Mouse (Mus musculus) urinary bladder, postnatal 4 days (tissue): ENCODE results near the gene Frg2f1.
"Not testable (repeated sequence)": the region's sequence is repeated elsewhere in the genome, so short reads cannot be mapped to it uniquely, and the experiment has no call there.

Experiments used
- DNase-seq, 2 experiments: peaks; one replicate each; pipeline ENCODE4 v3.0.0; 2021 to 2022; ENCODE audit warnings: low spot score in 2 of 2

The Frg2f1 gene

DNA sequence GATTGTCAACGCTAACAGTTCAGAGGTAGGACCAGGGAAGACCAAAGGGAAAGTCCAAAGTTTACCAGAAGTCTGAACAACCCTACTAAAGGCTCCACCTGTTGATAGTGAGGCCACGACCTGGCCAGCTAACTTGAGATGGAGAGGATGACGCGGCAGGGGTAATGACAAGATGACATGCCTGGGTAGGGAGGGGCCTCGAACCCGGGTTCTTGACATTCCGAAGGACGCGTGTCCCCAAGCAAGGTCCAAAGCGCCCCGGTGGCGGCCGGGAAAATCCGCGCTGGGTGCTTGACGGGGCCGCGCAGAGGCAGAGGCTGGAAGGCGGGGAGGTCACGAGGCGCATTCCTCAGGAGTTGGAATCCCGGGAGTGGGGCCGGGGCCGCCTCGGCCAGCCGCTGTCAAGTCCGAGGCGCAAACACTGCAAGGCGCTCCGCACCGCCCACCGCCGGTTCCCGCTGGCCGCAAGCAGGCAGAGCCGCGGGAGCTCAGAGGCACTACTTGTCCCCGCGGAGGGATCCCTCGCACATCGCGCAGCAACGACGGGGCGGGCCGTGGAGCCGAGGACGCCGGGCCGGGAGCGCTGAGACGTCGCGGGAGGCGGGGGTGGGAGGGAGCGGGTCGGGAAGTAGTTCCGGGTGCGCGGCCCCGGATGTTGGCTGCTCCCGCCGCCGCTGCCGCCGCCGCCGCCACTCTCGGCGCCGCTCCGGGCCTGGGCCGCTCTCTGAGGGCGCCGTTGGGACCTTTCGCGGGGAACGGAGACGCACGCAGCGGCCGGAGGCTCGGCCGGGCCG is at the start of gene Frg2f1:
Gene Frg2f1, minus strand, starts transcription at position 499 of the 794 bp plus-strand sequence.
- peak; percentile 94 to 96 for DNase-seq

DNA sequence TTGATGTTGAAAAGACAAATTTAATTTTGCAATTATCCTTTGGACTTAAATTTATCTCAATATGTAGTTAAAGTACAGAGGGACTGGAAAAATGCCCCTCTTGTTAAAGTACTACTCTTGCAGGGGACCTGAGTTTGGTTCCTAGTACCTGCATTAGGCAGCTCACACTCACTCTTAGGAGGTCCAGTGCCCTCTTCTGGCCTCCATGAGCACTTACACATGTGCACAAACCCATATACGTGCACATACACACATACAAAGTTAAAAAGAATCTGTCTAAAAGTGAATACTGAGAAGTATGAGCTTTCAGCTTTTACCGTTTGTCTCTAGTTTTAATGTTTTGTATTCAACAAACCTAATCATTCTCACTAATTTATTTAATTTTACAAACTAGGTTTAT is 48.7 kb upstream of the Frg2f1 start:
- no peak for DNase-seq

DNA sequence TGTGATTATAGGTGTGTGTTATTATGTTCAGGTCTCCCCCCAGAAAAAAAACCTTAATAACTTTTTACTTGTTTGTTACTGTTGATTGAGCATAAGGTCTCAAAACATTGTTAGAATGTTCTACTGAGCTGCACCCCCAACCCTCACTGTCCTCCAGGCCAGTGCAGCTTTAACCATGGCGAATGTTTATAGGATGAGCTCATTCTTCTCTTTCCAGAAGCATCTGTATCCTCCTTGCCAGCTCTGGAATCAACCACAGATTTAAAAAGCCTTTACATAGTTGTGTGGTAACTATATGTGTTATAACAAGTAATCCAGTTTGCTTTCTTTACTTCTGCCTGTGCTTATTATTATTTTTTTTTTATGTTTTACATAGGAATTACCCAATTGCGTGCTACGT is 36.1 kb upstream of the Frg2f1 start:
- DNase-seq, result no peak

DNA sequence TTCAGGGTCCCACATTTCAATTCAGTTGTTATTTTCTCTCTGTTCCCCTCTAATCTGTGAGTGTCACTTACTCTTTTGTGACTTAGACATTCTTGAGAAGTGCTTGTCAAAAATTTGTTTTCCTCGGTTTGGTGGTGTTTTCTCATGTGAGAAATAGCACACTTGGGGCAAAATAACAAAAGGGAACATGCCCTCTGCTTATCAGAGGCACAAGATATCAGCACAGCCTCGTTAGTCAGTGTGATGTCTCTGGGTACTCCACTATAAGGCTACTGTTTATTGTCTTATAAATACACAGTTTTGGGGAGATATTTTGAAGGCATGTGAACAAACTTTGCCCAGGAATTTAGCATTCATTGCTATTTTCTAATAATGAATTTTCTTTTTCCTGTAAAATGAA is 35.2 kb upstream of the Frg2f1 start:
- DNase-seq, result no peak

DNA sequence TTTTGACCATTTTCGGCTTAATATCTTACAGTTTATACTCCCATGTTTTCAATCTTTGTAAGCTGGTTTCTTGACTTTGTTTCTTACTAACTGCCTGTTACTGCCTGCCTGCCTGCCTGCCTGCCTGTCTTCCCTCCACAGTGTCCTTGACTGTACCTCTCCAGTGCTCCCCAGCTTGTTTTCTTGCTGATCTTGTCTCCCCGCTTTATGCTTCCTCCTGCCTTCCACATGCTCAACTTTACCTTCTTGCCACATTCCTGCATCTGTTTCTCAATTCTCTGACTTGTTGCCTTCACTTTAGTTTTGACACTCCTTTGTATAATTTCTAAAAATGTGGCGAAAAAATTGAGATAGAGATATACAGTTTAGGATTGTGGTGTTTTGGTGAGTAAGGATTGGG is 33.4 kb upstream of the Frg2f1 start:
- no peak for DNase-seq

DNA sequence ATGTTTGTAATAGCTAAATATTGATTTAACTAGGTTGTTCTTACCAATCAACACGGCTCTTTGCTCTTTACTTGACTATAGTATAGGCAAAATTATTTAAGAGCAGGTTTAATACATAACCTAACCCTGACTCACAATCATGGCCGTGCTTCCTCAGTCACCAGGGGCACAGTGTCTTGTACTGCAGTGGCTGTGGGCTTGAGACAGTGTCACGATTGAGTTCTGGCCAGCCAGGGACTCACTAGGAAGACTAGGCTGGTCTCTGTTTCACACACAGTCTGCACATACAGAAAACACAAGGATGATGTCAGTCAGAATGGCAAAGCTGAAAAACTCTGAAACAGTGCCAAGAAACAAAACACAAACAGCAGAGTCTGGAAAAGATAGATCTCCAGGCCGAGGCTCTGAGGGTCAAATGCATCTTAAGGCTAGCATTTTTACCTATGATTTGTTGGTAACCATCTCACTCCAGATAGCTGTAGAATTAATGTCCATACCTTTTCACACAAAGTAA is 27.1 kb upstream of the Frg2f1 start:
- no peak for DNase-seq

DNA sequence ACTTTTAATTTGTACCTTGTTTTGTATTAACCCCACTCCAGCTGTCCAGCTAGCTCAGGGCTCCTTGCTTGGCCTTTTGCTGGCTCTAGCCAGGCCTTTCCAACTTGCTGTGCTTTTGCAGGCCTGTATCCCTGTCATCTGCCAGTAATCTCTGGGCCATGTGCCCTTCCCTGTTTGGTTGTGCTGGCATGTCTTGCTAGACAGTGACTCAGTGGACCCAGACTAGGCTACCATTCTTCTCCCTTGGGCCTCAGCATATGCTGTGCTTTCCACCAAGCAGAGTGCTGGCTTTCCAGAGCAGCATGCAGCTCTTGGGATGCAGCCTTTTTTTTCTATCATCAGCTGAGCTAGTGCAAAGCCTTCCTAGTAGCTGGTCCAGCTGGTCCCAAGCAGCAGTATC is 23.8 kb upstream of the Frg2f1 start:
- no peak for DNase-seq

DNA sequence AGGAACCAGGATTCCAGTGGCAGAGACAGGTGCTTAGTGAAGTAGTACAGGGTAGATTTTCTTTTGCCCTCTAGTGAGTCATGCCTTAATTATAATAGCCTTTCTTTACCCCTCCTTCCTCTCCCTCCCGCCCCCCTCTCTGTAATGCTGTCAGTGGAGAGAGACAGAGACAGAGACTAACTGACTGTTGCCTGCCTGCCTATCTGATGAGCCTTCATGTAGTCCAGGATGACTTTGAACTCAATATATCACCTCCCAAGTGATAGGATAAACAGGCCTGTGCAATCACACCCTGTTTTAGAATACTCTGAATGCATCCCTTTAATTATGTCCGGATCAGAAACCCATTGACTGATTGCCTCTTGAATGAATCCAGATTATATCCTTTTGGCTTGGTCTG is 16.1 kb upstream of the Frg2f1 start:
- no peak for DNase-seq

DNA sequence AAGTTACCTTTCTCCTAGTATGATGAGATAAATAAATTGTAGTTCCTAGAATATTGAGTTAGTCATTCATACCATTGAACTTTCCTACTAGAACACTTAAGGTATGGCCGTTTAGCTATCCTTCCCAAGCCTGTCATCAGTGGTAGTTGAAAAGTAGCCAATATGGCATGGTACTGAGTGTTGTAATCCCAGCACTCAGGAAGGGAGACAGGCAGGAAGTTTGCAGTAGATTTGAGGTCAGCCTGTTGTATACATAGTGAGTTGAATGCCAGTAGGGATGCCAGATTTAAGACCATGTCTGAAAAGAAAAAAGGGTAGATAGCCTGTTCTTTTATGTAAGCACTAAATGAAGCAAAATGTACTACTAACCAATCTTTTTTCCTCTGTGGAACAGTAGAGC is 11.5 kb upstream of the Frg2f1 start:
- no peak for DNase-seq

DNA sequence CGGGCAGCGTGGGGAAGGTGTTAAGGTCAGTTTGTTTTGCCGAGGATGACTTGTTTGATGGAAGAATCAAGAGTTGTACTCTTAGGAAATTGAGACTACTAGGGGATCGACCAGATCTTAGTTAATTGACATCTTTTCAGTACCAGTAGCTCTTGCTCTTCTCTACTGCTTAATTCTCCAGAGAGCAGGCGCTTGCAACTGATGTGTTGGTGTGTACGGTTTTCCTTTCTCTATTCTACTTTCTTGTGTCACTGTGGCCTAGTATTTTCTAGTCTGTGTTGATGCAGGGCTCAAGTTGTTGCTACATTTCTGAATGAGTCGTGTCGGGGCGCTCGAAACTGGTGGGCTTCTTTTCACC is 1.2 kb upstream of the Frg2f1 start:
- DNase-seq, result no peak

DNA sequence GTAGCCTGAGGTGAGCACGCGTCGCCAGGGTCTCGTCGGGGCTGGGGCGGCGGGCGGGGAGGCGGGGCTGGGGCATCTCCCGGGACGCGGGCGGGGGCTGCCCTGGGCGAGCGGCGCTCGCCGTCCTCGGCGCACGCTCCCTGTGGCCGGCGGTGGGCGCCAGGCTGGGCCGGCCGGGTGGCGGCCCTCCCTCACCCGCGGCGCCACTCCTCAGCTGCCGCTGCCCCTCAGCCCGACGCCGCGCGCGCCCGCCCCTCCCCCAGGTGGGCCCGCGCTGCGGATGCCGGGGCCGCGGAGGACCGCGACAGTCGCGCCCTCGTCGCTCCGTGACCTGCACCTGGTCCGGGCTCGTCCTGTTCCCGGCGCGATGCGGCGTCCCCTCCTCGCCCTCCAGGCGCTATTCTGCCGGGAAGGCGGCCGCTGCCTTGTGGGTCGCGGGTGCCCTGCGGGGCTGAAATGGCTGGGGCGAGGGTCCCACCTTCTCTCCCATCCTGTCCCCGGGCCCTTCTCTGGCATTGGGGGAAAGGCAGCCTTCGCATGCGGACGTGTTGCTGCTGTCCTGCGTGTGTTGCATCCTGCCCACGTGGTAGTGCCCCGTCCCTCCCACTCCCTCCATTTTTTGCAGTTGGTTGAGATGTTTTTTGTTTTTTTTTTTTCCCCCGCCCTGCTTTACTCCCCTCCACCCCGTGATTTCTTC is 655 bp upstream of the Frg2f1 start:
- peak in 1 of 2 experiments; percentile 49 for DNase-seq

DNA sequence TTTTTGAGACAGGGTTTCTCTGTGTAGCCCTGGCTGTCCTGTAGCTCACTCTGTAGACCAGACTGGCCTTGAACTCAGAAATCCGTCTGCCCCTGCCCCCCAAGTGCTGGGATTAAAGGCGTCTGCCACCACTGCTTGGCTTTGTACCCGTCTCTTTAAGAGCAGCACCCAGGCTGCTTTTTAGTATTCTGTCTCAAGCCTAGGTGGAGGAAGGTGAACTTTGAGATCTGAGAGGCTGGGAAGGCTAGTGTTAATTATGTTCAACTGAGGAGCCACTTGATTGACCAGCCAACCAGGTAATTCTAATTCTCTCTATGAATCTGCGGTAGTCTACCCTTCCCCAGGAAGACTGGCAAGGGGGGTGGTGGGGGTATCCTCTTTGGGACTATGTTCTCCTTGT is 1.9 kb downstream of the Frg2f1 start:
- DNase-seq, result no peak

DNA sequence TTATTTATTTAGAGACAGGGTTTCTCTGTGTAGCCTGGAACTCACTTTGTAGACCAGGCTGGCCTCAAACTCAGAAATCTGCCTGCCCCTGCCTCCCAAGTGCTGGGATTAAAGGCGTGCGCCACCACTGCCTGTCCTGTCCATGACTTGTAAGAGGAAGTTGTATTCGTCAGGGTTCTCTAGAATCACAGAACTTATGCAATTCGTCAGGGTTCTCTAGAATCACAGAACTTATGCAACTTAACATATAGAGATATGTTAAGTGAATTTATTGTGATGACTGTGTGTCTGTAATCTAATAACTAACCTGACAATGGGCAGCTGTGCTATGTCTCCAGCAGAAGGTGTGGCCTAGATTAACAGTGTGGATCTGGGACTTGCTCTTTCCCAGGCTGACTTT is 2.7 kb downstream of the Frg2f1 start, which contains the start of gene Foxj3:
Gene Foxj3, plus strand, starts transcription at position 390 of the 400 bp plus-strand sequence.
- not testable (repeated sequence) for DNase-seq

DNA sequence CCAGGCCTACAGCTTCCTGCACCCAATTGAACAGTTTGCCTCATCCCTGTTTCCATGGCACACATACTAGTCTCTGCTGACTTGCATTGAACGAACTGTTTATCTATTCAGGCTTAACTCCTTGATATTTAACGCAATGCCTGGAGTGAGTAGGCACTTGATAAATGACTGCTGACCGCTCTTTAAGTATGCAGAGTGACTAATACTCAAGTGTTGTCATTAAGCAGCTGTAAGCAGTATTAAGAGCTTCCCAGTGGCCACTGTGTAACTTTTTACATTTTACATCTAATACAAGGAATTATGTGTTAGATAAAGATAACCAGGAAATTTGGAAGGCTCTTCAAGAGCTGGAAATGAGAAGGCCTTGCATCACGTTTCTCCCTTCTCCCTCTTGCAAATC is 4.2 kb downstream of the Frg2f1 start:
- DNase-seq, result no peak

DNA sequence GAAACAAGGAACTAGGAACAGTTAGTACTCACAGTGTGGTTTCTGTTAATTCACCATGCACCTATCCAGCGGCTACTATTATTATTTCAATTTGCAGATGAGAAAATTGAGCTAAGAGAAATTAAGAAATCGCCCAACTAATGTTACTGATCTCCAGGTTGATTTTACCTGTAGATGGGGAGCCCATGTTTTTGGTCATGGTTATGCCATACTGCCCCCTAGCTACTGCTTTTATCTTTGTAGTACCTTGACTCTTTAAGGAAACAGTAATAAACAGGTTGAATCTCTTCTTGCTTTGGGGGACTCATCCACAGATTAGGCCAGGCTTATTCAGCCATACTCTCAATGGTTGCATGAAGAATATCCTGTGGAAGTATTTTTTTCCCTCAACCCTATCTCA is 7.5 kb downstream of the Frg2f1 start:
- no peak for DNase-seq

DNA sequence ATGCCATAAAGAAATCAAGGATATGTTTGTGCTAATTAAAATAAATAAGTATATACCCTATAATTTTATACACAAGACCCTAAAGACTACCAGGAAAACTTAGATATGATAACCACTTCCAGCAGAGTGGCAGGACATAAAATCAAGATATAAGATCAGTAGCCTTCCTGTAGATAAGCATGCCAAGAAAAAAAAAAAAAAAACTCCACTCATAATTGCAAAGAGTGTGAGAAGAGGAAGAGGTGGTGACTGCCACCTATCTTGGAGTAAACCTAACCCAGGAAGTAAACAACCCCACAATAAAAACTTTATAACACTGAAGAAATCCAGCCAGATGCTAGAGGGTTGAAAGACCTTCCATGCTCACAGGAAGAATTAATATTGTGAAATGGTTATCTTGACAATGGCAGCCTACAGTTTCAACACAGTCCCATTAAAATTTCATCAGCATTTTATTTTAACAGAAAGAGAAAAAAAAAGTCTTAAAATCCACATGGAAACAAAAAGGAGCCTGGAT is 12.9 kb downstream of the Frg2f1 start:
- no peak for DNase-seq

DNA sequence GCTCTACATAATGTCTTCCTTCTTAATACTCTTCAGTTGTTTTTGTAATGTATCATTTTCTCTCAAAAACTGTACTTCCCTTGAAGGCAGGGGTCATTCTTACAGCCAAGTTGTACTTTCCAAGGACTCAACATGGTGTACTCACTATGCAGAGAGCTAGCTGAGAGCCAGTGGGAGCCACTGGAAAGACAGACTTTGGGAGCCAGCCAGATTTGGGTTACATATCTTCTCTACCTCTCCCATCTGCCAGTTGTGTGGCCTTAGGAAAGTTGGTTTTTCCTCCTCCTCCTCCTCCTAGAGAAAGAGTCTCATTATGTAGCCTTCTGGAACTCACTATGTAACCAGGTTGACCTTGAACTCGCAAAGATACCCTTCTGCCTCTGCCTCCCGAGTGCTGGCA is 14.9 kb downstream of the Frg2f1 start:
- DNase-seq, result no peak

DNA sequence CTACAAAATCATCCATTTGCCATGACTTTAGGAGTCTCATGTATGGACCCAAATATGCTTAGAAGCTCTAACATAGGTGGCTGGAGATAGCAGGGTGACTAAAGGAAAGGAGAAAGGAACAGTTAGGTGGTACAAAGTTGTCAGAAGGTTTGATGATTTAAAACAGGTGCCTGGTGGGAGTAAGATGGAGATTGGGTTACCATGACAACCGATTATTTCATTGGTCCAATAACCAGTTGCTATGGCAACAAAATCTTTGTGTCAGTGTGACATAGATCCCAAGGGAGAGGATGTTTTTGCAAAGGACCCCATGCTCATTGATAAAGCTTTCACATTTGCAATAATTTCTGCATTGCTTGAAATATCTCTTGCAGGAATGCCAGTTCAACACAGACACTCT is 15.3 kb downstream of the Frg2f1 start:
- no peak for DNase-seq

DNA sequence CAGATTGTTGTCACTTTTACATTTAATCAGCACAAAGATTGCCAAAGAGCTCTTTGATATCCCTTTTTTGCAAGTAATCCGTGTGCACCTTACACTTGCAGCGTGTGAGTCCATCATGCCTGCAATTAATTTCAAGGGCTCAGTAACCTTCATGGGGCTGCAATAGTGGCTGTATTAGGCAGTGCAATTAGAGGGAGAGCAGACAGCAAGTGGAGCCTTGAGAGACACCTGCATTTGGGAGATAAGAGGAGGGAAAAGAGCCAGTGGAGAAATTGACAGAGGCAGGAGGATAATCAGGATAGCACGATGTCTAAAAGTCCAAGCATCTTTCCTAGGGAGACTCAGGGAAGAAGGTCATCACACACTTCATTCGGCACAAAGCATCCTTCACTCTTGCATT is 15.8 kb downstream of the Frg2f1 start:
- no peak for DNase-seq

DNA sequence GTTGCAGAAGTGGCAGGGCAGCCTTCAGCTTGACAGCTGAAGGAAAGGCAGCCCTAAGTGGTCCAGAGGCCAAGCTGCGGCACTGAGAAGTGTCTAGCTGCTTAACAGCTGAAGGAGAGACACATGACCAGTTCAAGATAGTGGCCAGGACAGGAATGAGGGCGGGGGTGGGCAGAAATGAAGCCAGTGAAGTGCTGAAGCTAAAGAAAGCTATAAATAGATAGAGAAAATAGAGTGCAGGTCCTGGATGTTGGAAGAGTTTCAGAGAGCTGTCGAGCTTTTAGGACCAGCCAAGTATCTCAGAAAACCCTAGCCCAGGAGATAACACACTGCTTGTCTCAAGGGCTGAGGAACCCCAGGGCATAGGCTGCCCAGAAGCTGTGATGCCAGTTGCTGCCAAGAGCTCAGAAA is 26.6 kb downstream of the Frg2f1 start:
- no peak for DNase-seq

DNA sequence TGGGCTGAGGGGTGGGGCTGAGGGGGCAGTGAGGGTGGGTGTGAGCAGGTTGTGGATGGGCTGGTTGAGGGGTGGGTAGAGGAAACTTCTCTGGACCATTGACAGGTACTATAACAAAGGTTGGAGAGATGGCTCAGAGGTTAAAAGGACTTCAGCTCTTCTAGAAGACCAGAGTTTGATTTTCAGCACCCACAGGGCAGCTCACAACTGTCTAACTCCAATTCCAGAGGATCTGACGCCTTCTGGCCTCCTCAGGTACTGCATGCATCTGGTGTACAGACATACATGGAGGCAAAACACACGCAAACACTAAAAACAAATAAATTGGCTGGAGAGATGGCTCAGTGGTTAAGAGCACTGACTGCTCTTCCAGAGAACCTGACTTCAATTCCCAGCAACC is 27.7 kb downstream of the Frg2f1 start:
- DNase-seq, result no peak

DNA sequence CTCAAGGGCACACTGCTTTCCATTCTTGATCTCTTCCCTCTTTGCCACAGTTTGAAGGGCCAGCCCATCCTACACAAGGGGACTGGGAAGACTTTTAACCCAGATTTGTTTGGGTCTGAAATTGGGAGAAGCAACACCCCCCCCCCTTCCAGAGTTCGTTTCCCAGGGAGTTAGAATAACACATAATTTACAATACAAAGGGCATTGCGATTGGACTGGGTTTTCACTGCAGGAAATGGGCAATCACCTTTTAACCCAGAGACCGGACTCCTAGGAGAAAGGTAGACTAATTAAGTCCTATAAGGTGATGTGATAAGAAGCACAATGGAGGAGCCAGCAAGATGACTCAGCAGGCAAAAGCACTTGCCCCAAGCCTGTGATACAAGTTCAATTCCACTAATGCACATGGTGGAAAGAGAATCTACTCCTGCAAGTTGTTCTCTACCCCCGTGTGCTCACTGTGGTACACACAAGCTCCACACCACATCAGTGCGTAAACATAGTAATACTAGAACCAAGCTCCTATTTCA is 40.9 kb downstream of the Frg2f1 start:
- DNase-seq, result no peak

DNA sequence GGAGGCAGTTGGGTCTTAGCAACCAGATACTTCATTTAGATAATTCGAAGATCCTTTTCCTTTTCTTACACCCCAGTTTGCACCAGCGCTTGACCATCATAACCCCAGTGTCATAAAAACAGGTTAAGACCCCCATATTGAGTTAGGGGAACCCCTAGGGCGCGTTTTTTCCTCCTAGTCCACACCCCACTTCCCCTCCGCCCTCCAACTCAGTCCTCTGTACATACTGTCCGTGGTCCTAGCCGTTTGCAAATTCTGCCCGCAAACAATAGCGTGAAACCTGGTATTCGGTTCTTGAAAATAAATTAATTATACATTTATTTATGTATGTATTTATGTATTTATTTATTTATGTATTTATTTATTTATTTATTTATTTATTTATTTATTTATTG is 46.4 kb downstream of the Frg2f1 start:
- no peak for DNase-seq
